In genomic region chr6:92904491-92904890, GRCm38 (mm10) we compare ENCODE assay signal across 18 mouse cellular contexts. TPM values are rescaled to one million over a fixed set of nuclear protein-coding genes. Genes with fewer than 3 reads are reported as not detected.
"Had no signal": no experiment of that assay in that cellular context is flagged by ENCODE, and none has a peak within 500 bp of the region (broad histone marks: within the 10 kb centered on the region; RNA-seq: fewer than 3 reads in every experiment).

No protein-coding gene starts in this region.

- H3K27me3 ChIP-seq: liver, embryonic 13.5 days; megakaryocyte, embryonic 14.5 days; midbrain, embryonic 12.5 days; stomach, embryonic 15.5 days had no signal

- H3K4me3 ChIP-seq: layer of hippocampus, adult 2 months; left cerebral cortex, adult 2 months; liver, embryonic 13.5 days; megakaryocyte, embryonic 14.5 days; midbrain, embryonic 12.5 days; stomach, embryonic 15.5 days had no signal

- H3K4me2 ChIP-seq: liver, embryonic 13.5 days; midbrain, embryonic 12.5 days; stomach, embryonic 15.5 days had no signal

- ATAC-seq: inflammation-experienced regulatory T-cells, adult 6 months; liver, postnatal 0 days had no signal

- H3K36me3 ChIP-seq: liver, embryonic 13.5 days; midbrain, embryonic 12.5 days had no signal

- H3K9ac ChIP-seq: liver, embryonic 13.5 days; liver, postnatal 0 days; midbrain, embryonic 12.5 days; stomach, embryonic 15.5 days had no signal

- H3K9me3 ChIP-seq: liver, embryonic 13.5 days; midbrain, embryonic 12.5 days; stomach, embryonic 15.5 days had no signal

- DNase-seq: kidney, adult 8-10 months; kidney, postnatal 4 days; liver; liver, embryonic 13.5 days; liver, postnatal 0 days; lung, postnatal 14 days; right cerebral cortex, postnatal 14 days; thymus, postnatal 36 days had no signal

- H3K4me1 ChIP-seq: liver, embryonic 13.5 days; megakaryocyte, embryonic 14.5 days; stomach, embryonic 15.5 days had no signal

- H3K27ac ChIP-seq: layer of hippocampus, adult 2 months; left cerebral cortex, adult 2 months; liver, embryonic 13.5 days; macrophage; midbrain, embryonic 12.5 days had no signal

RNA-seq across cellular contexts. Expression of gene Gm15737, which starts 35.3 kb away (rescaled TPM):
- polyA plus RNA-seq: inflammation-experienced regulatory T-cells, adult 6 months; liver, embryonic 13.5 days; liver, postnatal 0 days; macrophage; midbrain, embryonic 12.5 days; midbrain, postnatal 0 days; spleen, adult 2 months; thymus, postnatal 0 days had no signal

RNA-seq across cellular contexts. Expression of gene Adamts9, which starts 38.8 kb away (rescaled TPM):
- polyA plus RNA-seq: macrophage had no signal
